Mouse (Mus musculus): Measurements from ENCODE around the gene Atrnl1.

Atrnl1 gene

DNA sequence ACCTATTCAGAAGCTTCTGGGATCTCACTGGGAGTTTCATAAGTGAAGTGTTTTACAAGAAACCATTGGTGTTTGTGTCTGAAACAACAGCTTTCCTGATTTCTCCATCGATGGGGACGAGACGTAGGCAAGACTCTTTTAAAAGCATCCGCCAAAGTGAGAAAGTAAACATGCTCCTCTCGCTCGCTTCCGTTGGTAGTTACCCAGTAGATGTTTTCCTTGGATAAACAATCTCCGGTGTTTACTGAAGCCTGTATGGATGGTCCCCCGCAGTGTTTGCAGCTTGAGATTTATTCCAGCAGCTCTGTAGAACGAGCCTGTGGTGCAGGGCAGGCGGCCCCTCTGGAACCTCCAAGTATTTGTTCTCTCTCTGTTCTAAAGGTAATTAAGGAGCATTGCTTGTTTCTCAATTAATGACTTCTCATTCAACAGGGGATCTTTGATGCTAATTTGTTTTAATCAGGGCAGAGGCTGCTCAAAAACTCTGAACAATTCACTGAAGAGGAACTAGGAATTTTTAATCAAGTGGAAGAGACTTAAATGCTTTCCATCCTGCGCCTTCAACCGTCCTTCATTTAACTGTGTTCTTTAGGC, 529.5 kb downstream of the Atrnl1 start:
- in situ Hi-C loops (cut with MboI; ENCODE audit: unreplicated experiment in 2 of 2) = no loop called here

DNA sequence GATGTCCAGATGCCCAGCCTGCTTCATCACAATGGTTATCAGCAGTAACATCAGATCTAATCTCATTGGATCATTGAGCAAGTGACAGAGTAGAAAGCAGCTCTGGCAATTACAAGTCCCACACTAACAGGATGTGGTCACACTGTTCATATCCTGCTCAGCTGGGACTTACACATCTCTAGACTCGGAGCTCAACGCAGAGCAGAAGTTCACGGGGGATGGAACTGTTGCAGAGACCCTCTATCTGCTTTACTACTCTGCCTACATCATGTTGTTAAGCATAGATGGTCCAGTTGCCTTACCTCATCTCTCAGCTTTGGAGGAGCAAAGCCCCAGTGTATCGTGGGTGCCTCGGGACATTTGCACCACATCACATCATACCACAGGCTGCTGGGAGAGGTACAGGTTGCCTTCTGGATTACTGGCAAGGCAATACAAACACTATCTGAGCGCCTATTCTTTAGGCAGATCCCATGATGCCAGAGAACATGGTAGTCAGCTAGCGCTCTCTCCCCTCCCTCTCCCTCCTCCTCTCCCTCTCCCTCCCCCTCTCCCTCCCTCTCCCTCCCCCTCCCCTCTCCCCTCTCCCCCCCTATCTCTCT, 533.1 kb downstream of the Atrnl1 start:
- in situ Hi-C loops (cut with MboI; ENCODE audit: unreplicated experiment in 2 of 2) = no loop called here

DNA sequence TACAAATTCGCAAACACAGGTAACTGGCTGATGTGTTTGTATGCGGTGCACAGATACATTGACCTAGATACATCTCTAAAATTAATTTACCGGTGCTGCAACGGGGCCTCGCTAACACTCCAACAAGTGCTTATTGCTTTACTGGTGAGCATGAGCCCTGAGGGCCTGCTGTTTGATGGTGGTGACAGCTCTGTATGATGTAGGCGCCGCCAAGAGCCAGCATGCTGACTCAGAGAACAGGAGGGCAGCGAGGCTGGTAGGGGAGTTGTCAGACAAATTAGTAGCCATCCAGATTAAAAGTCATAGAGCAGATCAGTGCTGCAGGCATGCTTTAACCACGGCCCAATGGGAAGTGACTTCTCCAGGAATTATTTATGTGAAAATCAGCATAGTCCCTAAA, 534.7 kb downstream of the Atrnl1 start:
- in situ Hi-C loops (cut with MboI; ENCODE audit: unreplicated experiment in 2 of 2) = no loop called here

DNA sequence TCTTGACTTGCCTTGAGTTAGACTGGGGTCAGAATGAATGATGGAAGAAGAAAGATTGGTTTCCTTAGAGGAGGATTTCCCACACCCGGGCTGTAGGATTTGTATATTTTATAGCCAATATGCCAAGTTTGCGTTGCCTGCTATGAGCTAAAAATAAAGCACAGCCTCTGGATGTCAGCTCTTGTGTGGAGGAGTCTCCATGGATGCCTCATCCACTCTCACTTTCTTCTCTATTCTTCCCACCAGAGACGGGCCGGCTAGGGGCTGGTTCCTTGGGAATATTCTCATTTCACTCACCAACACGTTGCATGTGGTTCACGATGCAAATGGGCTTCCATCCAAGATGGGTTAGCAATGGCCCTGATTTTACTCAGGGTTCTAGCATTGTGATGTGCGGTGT, 540.4 kb downstream of the Atrnl1 start:
- in situ Hi-C loops (cut with MboI; ENCODE audit: unreplicated experiment in 2 of 2) = no loop called here

DNA sequence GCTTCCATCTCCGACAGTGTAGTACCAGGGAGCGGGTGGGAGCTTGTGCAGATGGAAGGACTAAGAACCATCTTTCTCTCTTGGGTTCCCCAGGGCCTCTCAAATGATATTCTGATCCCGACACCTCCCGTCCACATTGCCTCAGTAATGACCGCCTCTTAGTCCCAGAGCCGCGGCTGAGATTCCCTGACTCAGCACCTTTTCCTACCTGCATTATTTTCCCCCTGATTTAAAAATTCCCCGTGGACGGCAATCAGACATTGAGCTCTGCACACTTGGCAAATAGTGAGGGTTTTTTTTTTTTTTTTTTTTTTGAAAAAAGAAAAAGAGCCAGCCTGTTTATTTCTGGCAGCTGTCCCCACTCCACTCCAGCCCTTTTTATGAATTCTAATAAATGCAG, 550.7 kb downstream of the Atrnl1 start:
- in situ Hi-C loops (cut with MboI; ENCODE audit: unreplicated experiment in 2 of 2) = no loop called here

DNA sequence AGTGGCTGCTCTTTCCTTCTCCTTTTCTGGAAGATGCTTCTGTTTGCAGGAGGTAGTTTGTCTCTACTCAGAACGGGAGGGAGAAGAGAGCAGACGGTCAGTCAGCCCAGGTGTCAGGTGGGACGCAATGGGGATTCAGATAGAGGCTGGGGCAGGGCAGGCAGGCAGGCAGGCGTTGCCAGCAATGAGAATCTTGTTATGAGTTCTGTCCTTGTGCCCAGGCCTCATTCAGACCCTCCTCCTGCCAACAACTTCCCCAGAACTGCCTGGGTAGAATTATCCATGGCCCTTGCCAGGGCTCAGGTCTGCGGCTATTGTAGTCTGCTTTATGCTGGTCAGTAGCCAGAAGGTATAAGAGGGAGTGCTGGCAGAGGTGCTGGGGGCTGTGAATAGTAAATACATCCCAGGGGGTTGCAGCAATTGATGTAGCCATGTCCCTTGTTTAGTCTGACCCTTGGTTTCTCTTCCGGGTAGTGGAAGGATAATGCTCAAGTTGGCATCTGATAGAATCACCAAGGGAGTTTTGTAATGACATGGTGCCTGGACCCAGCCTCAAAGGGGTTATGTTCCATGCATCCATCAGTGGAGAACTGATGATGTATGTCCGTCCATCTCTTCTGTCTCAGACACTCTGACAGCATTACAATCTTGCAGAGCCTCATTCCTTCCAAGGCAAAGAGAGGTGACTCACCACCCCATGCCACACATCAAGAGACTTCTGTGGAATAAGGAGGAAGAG, 554.2 kb downstream of the Atrnl1 start:
- in situ Hi-C loops (cut with MboI; ENCODE audit: unreplicated experiment in 2 of 2) = no loop called here

DNA sequence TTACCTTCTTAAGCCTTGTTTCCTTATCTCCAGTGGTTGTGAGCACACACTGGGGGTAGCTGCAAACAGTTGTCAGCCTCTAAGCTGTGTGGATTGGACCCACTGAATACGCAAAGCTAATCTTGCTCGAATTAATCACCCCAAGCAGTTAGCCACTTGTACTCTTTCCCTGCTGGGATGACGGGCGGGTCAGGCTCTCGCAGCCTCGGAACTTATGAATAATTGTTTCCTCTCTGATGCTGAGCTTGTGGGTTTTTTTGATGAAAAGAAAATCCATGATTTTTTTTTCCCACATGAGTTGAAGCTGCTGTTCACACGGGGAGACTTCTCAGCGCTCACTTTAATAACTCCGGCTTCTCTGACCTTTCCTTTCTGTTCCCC, 554.8 kb downstream of the Atrnl1 start:
- in situ Hi-C loops (cut with MboI; ENCODE audit: unreplicated experiment in 2 of 2) = no loop called here

DNA sequence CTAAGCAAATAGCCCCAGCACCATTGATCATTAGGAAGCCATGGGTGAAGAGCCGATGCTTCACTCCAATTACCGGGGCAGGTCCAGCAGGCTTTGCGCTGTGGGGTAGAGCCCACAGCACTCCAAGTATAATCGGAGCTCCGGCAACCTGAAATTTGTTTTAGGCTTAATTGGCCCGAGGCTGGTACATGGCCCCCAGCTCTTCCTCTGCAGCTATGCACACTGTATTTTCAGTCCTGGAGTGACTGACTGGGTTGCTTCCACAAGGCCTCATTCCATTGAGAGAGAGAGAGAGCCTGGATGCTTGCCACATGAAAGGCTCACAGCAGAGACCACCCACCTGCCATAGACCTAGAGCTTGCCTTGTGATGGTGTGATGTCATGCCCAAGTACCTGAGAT, 555.3 kb downstream of the Atrnl1 start:
- in situ Hi-C loops (cut with MboI; ENCODE audit: unreplicated experiment in 2 of 2) = no loop called here

DNA sequence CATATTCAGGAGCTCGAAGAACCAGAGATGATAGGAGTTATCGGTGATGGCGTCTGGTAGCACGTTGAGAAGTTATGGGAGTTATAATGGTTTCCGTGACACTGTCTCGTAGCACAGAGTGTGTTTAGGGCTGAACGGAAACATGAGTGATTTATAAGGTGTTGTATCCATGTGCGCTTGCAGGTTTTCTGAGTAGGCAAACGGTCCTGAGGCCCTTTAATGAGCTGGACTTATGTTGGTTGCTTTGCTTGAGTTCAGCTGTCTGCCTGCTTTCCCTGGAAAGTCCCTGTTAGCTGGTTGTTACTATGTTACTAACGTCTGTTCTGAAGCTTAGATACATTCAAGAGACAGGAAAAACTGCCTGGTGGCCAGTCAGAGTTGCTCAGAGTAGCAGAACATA, 567.6 kb downstream of the Atrnl1 start:
- in situ Hi-C loops (cut with MboI; ENCODE audit: unreplicated experiment in 2 of 2) = no loop called here

DNA sequence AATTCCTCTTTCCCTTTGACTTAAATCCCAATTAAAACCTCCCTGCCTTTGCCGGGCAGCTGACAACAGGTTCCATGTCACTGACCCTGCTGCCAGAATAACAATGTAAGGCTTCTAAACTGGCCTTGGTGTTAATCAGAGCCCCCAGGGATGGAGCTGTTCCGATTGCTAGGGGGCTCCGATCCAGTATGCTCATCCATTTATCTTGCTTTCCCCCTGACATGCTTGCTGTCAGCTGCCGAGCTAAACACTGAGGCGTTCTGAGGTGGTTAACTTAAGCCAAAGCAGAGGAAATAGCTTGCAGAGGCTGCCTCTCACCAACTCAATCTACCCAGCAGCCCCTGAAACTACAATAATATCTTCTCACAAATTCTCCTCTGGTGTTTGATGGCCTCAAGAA, 569.9 kb downstream of the Atrnl1 start:
- in situ Hi-C loops (cut with MboI; ENCODE audit: unreplicated experiment in 2 of 2) = no loop called here
